Mouse (Mus musculus) midbrain, embryonic 14.5 days (tissue): ENCODE data around the gene Rag1. TPM values are rescaled to one million over a fixed set of nuclear protein-coding genes. Genes with fewer than 3 reads are reported as not detected.

Source experiments
- ATAC-seq: fragments of 200-750 bp; cut with Nextera tagmentation; 2 replicates; pipeline ENCODE4 v1.8.0; 2017; ENCODE audit warnings: moderate number of reproducible peaks, moderate library complexity; ENCODE audit not compliant: low FRiP score, low TSS enrichment
- DNase-seq: peaks from one replicate; pipeline ENCODE4 v3.0.0-alpha.2; 2015
- H3K27ac ChIP-seq: fragments of 300-500 bp; sonication (generic); replicated peaks from 2 replicates; pipeline ENCODE4 v1.5.1; 2014; ENCODE audit warnings: mild to moderate bottlenecking, low read depth, low read length, moderate library complexity
- H3K27me3 ChIP-seq: fragments of 300-500 bp; sonication (generic); 2 replicates; pipeline ENCODE4 v1.6.1; 2014; ENCODE audit warnings: low read length, control low read depth, mixed read lengths; ENCODE audit not compliant: control insufficient read depth, insufficient read depth
- H3K36me3 ChIP-seq: fragments of 300-500 bp; sonication (generic); 2 replicates; pipeline ENCODE4 v1.6.1; 2014; ENCODE audit warnings: low read length, control low read depth; ENCODE audit not compliant: control insufficient read depth, insufficient read depth
- H3K4me1 ChIP-seq: fragments of 300-500 bp; sonication (generic); 2 replicates; pipeline ENCODE4 v1.6.1; 2014; ENCODE audit warnings: mild to moderate bottlenecking, antibody characterized with exemption, low read length, control low read depth; ENCODE audit not compliant: control insufficient read depth, insufficient read depth
- H3K4me2 ChIP-seq: fragments of 300-500 bp; sonication (generic); 2 replicates; pipeline ENCODE4 v1.6.1; 2014; ENCODE audit warnings: mild to moderate bottlenecking, low read length, moderate library complexity
- H3K4me3 ChIP-seq: fragments of 300-500 bp; sonication (generic); replicated peaks from 2 replicates; pipeline ENCODE4 v1.5.1; 2014; ENCODE audit warnings: low read depth, low read length
- H3K9ac ChIP-seq: fragments of 300-500 bp; sonication (generic); replicated peaks from 2 replicates; pipeline ENCODE4 v1.6.1; 2014; ENCODE audit warnings: mild to moderate bottlenecking, low read length, moderate library complexity
- H3K9me3 ChIP-seq: fragments of 300-500 bp; sonication (generic); 2 replicates; pipeline ENCODE4 v1.6.1; 2016; ENCODE audit warnings: low read length, control low read depth, mixed read lengths; ENCODE audit not compliant: control insufficient read depth
- WGBS: fragments of 180-500 bp; shearing (Covaris S2); extraction: QIAGEN DNeasy Blood & Tissue Kit; methylation state at CpG from one replicate; pipeline ENCODE4 v1.1.7; 2014; 5-methylcytosine and 5-hydroxymethylcytosine counted together
- polyA plus RNA-seq: library from polyadenylated mRNA; unstranded; fragments of >200 nt; fragmentation: Nextera tagmentation; extraction: Ambion mirVana; gene quantifications from 2 replicates; pipeline ENCODE4 v1.2.1, GENCODE M21; 2014

Gene Rag1
- polyA plus RNA-seq, 1 experiment from 2014 or later, result 0.20 TPM

GRCm38 (mm10) chr2:101650446-101650845, 1.1 kb upstream of the Rag1 start:
- Histone ChIP-seq H3K4me1 (no peaks in the 10 kb centered on the region), H3K36me3 (no peaks in the 10 kb centered on the region), H3K4me2 (no peak overlapping the region), H3K4me3 (no peak overlapping the region), H3K27ac (no peak overlapping the region), H3K9me3 (no peaks in the 10 kb centered on the region), H3K27me3 (no peaks in the 10 kb centered on the region; the same call in 1 of the 2 replicates), H3K9ac (no peak overlapping the region)
- ATAC-seq, result no peak
- 46% methylated on average over 1 of the region's 1 CpGs for WGBS
- DNase-seq, result no peak

- Histone ChIP-seq H3K4me1 (no peaks in the 10 kb centered on the region), H3K9me3 (no peaks in the 10 kb centered on the region), H3K36me3 (no peaks in the 10 kb centered on the region), H3K4me3 (no peak overlapping the region), H3K27ac (no peak overlapping the region), H3K27me3 (no peaks in the 10 kb centered on the region), H3K9ac (no peak overlapping the region), H3K4me2 (no peak overlapping the region)
- no peak for DNase-seq
- no peak for ATAC-seq
- WGBS, result 27% methylated on average over 2 of the region's 2 CpGs
These were observed 940 bp downstream of the Rag1 start for GRCm38 (mm10) chr2:101648361-101648760.

DNA sequence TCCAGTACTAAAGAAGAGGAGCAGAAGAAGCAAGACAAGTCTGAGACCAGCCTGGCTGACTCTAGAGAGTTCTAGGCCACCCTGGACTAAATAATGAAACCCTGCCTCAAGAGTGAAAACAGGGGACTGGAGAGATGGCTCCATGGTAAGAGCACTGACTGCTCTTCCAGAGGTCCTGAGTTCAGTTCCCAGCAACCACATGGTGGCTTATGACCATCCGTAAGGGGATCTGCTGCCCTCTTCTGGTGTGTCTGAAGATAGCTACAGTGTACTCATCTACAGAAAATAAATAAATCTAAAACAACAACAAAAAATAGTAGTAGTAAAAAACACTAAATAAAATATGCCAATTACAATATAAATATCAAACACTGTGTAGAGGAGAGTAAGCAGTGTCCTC, 3.5 kb downstream of the Rag1 start:
- 88% methylated on average over 1 of the region's 1 CpGs for WGBS
- H3K4me2 ChIP-seq, result no peak overlapping the region
- no peak for ATAC-seq

GRCm38 (mm10) chr2:101639840-101640350, 9.4 kb downstream of the Rag1 start:
- 81% methylated on average over 3 of the region's 3 CpGs for WGBS
- H3K36me3 ChIP-seq, result no peaks in the 10 kb centered on the region
- H3K27ac ChIP-seq, result no peak overlapping the region
- H3K9ac ChIP-seq, result no peak overlapping the region
- no peaks in the 10 kb centered on the region for H3K27me3 ChIP-seq
- DNase-seq (no peak), ATAC-seq (no peak)
- H3K4me1 ChIP-seq, result peaks cover 5% of the 10 kb centered on the region; the same call in 1 of the 2 replicates
- no peak overlapping the region for H3K4me3 ChIP-seq
- no peak overlapping the region for H3K4me2 ChIP-seq
- no peaks in the 10 kb centered on the region for H3K9me3 ChIP-seq

More for the DNA sequence above, 3.5 kb downstream of the Rag1 start:
- no peak for DNase-seq
- no peaks in the 10 kb centered on the region for H3K27me3 ChIP-seq
- no peaks in the 10 kb centered on the region for H3K36me3 ChIP-seq
- H3K4me1 ChIP-seq, result no peaks in the 10 kb centered on the region
- H3K4me3 ChIP-seq, result no peak overlapping the region
- no peak overlapping the region for H3K9ac ChIP-seq
- no peak overlapping the region for H3K27ac ChIP-seq
- H3K9me3 ChIP-seq, result no peaks in the 10 kb centered on the region

GRCm38 (mm10) chr2:101638979-101639839, 10.1 kb downstream of the Rag1 start:
- Histone ChIP-seq H3K27ac (no peak overlapping the region), H3K9me3 (no peaks in the 10 kb centered on the region), H3K4me3 (no peak overlapping the region), H3K4me2 (no peak overlapping the region), H3K4me1 (peaks cover 5% of the 10 kb centered on the region; the same call in 1 of the 2 replicates), H3K36me3 (no peaks in the 10 kb centered on the region), H3K9ac (no peak overlapping the region), H3K27me3 (no peaks in the 10 kb centered on the region)
- ATAC-seq (no peak), DNase-seq (no peak)
- 63% methylated on average over 7 of the region's 7 CpGs for WGBS

DNA sequence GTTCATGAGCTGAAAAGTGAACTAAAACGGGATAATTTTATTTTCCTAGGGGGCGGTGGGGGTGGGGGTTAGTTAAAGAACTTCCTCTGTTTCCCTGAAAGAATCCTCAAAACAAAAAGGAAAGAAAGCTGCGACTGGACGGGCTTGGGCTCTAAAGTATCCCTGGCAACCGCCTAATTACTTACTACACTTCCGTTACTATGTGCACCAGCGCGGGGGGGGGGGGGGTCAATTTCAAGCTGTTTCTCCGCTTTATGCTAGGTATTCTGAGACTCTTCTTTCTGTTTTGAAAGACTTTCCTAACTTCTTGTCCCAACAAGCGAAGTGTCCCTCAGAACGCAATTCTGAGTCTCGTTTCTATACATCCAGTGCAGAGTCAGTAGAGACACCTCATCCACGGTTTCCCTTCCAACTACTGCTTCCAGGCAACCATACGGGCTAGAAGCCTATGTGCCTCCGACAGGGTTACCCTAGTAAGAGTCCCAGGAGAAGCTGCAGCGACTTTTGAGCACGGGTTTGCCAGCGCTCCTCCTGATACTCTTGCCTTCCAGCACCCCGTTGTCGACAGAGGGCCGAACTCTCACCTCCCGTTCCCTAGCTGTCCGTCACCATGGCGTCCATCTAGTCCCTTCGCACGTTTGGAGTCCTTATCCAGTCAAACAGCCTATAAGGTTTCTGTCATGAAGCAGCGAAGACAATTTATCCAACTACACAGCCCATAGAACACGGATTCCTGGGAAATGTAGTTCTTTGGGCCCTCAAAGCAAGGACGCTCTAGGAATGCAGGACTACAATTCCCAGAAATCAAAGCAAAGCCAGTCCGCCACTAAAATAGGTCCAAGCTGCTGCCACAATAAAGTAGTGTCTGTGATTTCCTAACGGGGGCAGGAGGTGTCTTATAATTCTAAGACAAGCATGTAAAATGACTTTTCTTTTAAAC, 20.7 kb downstream of the Rag1 start:
- H3K4me3 ChIP-seq, result peak overlapping the region; percentile 50
- H3K4me1 ChIP-seq, result no peaks in the 10 kb centered on the region
- 1% methylated on average over 31 of the region's 31 CpGs for WGBS
- peak overlapping the region; percentile 83 for H3K27ac ChIP-seq
- peak overlapping the region; percentile 50 for H3K9ac ChIP-seq
- H3K4me2 ChIP-seq, result peak overlapping the region; percentile 73
- ATAC-seq (peak; percentile 99), DNase-seq (peak; percentile 98)
- no peaks in the 10 kb centered on the region for H3K9me3 ChIP-seq
- no peaks in the 10 kb centered on the region for H3K27me3 ChIP-seq
- no peaks in the 10 kb centered on the region for H3K36me3 ChIP-seq

DNA sequence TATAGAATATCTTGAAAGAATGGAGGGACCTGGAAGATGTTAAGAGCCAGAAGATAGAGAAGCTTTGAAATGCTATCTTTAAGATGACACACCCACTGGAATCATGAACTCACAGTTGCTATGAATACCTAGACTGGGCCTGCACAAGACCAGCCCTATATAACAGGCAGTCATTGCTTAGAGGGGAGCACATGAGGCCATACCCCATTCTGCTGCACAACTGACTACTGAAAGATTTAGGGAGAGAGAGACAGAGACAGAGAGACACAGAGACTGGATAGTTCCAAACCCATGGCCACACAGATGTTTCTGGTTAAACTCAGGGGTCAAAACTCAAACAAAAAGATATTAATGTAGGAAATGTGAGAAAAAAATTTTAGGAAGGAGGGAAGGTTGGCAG, 22.1 kb downstream of the Rag1 start:
- Histone ChIP-seq H3K36me3 (no peaks in the 10 kb centered on the region), H3K27me3 (no peaks in the 10 kb centered on the region), H3K9ac (no peak overlapping the region), H3K27ac (no peak overlapping the region), H3K4me2 (no peak overlapping the region), H3K4me1 (no peaks in the 10 kb centered on the region), H3K9me3 (no peaks in the 10 kb centered on the region), H3K4me3 (no peak overlapping the region)
- no peak for ATAC-seq
- DNase-seq, result no peak

DNA sequence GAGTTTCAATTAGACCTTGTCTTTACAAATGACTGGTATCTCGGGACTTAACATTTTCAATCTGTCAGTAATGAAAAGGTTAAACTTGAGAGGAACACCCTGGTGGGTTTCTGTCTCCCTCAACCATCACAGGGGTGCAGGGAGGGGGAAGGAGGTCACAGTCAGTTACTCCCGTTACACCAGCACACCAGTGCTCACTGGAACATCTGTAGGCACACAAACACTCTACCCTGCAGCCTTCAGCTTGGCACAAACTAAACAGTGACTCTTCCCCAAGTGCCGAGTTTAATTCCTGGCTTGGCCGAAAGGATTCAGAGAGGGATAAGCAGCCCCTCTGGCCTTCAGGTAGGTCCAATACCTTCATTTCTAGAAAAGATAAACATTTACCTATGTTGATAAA, 24.8 kb downstream of the Rag1 start, which contains the start of gene Rag2:
Gene Rag2 (plus strand): TSS at position 193 of the 400 bp plus-strand sequence.
- no peak within 1 kb of the TSS for H3K4me2 ChIP-seq
- 0 out of 2 replicates have a peak, but pooled peaks cover 4% of the 10 kb centered on the region for H3K4me1 ChIP-seq
- no peaks in the 10 kb centered on the region for H3K27me3 ChIP-seq
- H3K36me3 ChIP-seq, result no peaks in the 10 kb centered on the region
- no peaks in the 10 kb centered on the region for H3K9me3 ChIP-seq
- 61% methylated on average over 4 of the region's 4 CpGs for WGBS
- H3K4me3 ChIP-seq, result no peak within 1 kb of the TSS
- no peak within 1 kb of the TSS for H3K9ac ChIP-seq
- no peak within 1 kb of the TSS for H3K27ac ChIP-seq
- DNase-seq, result no peak
- ATAC-seq, result no peak
